Mouse (Mus musculus): Measurements from ENCODE around the gene Olfr1177-ps.

The Olfr1177-ps gene

DNA sequence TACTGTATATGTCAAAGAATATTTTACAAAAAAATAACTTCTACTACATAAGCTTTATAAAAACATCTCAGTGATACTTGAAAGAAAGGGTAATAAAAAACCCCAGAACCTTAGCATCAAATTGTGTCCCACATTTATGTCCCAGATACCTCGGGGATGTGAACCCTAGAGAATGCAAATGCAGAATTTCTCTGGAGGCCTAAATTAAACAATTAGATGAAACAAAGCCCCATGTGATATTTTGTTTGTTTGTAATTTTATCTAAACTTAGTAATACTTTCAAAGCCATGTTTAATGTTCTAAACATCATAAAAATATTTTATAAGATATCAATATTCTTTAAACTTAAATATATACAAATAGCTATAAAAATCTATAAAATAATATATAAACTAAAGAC is at the start of gene Olfr1177-ps:
Olfr1177-ps (minus strand) TSS at position 101 of the 400 bp plus-strand sequence.
- no peak for DNase-seq

DNA sequence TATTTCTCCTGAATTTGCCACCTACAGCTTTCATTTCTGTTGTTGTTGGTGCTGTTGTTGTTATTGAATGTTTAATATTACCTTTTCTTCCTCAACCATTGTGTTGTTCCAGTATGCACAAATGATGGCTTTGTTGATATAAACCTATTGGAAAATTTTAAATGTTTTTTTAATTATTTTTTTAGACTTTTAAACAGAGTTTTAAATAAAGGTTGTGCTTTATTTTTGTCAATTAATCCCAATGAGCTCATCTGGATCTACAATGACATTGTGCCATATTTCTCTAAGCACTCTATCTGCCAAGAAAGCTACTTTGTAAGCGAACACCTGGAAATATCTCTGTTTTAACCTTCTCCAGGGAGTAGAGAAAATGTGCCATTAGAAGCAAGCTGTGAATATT is 40.5 kb upstream of the Olfr1177-ps start, which contains the start of gene Olfr1178:
Olfr1178 (plus strand) TSS at position 301 of the 400 bp plus-strand sequence.
- DNase-seq = no peak

DNA sequence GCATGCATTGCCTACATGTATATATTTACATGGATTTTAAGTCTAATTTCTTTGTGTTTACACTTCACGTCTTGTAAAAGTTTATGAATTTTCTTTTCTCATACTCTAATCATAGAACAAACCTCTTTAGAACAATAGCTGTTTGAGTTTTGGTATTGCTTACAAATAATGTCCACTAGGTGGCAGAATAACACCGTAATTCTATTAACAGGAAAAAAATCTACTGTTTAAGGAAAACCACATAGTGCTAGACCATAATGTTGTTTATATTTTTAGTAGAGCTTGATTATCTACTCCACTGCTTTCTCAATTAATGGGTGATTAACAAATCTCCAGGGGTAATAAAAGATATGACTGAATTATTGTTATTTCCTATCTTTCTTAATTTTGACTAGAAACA is 10.0 kb upstream of the Olfr1177-ps start:
- no peak for DNase-seq

GRCm38 (mm10) chr2:88336421-88336820 is 9.9 kb downstream of the Olfr1177-ps start, which contains the start of gene Olfr1176:
Gene Olfr1176, plus strand, starts transcription at chr2:88336721.
- no peak for DNase-seq

DNA sequence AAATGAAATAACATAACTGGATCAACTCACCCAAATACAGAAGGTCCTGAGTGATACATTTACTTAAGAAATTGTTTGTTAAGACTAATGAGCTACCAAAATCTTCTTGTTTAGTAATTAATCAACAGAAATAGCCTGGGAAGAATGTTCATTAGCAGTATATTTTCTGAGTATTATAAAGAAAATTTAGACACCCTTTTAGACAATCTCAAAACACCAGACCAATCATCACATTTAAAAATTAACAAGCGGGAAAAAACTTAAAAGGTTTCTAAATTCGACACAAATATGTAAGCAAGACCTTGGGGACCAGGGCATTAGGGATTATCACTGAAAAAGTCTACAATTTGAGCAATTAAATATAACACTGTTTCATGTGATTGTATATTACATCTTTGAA is 19.2 kb downstream of the Olfr1177-ps start, which contains the start of gene Olfr1175-ps:
Olfr1175-ps (minus strand) TSS at position 101 of the 400 bp plus-strand sequence.
- DNase-seq = no peak

DNA sequence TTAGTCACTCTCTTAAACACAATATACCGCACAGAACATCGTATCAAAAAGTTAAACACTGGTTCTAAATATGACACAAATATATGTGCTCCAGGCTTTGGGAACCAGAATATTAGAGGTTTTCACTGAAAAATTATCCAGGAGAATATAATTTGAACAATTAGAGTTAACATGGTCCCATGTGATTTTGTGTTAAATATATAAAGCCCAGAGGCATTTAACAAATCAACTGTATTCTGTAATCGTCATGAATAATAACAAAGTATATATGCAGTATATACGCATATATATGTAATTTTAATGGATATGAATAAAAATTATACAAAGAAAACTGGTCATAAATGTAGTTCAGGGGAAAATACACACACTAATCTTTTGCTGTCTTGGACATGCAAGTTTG is 31.3 kb downstream of the Olfr1177-ps start, which contains the start of gene Olfr1174-ps:
Olfr1174-ps (minus strand) TSS at position 101 of the 400 bp plus-strand sequence.
- DNase-seq = no peak
